Mouse (Mus musculus) ovary, adult 10 weeks (tissue): ENCODE data around the gene Fetub. TPM values are rescaled to one million over a fixed set of nuclear protein-coding genes. Genes with fewer than 3 reads are reported as not detected.

Source experiments
- polyA plus RNA-seq: library from polyadenylated mRNA; stranded (reverse); fragments of 350-450 nt; fragmentation: Illumina TruSeq; extraction: RNeasy Lipid Tissue Mini Kit (QIAGEN cat#74804); gene quantifications from one replicate; pipeline ENCODE4 v1.2.3, GENCODE M21; 2014

The Fetub gene
- polyA plus RNA-seq = 8.5 TPM

GRCm38 (mm10) chr16:22918034-22918433 lies at the start of gene Fetub:
Fetub (plus strand) TSS chr16:22918334.

GRCm38 (mm10) chr16:22890683-22891510 lies 27.2 kb upstream of the Fetub start, which contains the start of gene Ahsg:
Ahsg (plus strand) TSS chr16:22891277.

GRCm38 (mm10) chr16:22950840-22951395 lies 32.8 kb downstream of the Fetub start, which contains the start of gene Hrg:
Hrg (plus strand) TSS chr16:22951072.

Other genes with a start within 250 kb of the Fetub start
- gene Crygs, start 106.8 kb upstream of the Fetub start, polyA plus RNA-seq = not detected
- 15.4 TPM for gene Tbccd1, start 60.7 kb upstream of the Fetub start, polyA plus RNA-seq
- gene Dnajb11, start 60.5 kb upstream of the Fetub start, polyA plus RNA-seq = 62.3 TPM
- 1.5 TPM for gene Ahsg, start 27.1 kb upstream of the Fetub start, polyA plus RNA-seq
- not detected for gene Hrg, start 32.7 kb downstream of the Fetub start, polyA plus RNA-seq
- 1.5 TPM for gene Kng2, start 111.1 kb downstream of the Fetub start, polyA plus RNA-seq
- not detected for gene Kng1, start 139.5 kb downstream of the Fetub start, polyA plus RNA-seq
- 1,842 TPM for gene Eif4a2, start 189.1 kb downstream of the Fetub start, polyA plus RNA-seq
- 48.9 TPM for gene Rfc4, start 209.4 kb downstream of the Fetub start, polyA plus RNA-seq
- gene Adipoq, start 228.2 kb downstream of the Fetub start, polyA plus RNA-seq = 50.8 TPM